Mouse (Mus musculus) MEL (cell line): ENCODE results near the gene Cat.

Experiments
- BHLHE40 ChIP-seq: IDR thresholded peaks from 2 replicates; pipeline ENCODE4 v1.6.1; 2012; ENCODE audit warnings: low read depth, mild to moderate bottlenecking, inconsistent platforms, low read length, improper control_type of control experiment, borderline replicate concordance
- CHD2 ChIP-seq: IDR thresholded peaks from 2 replicates; pipeline ENCODE4 v1.6.1; 2011; ENCODE audit warnings: low read length, improper control_type of control experiment
- CTCF ChIP-seq, 3 experiments: IDR thresholded peaks in 2 of 3; conservative IDR thresholded peaks in 1 of 3; 2 replicates each; pipeline ENCODE4 v1.5.1; 2011 to 2012; ENCODE audit warnings: low read length in 3 of 3, low read depth in 2 of 3, mild to moderate bottlenecking in 2 of 3, improper control_type of control experiment in 1 of 3, inconsistent platforms in 1 of 3, mixed read lengths in 1 of 3, moderate library complexity in 1 of 3; ENCODE audit not compliant: control insufficient read depth in 1 of 3, insufficient read depth in 1 of 3, poor library complexity in 1 of 3, severe bottlenecking in 1 of 3
- ELF1 ChIP-seq: IDR thresholded peaks from 2 replicates; pipeline ENCODE4 v1.6.1; 2014; ENCODE audit warnings: low read depth, mild to moderate bottlenecking, inconsistent platforms, low read length, improper control_type of control experiment, moderate library complexity
- EP300 ChIP-seq, 2 experiments: IDR thresholded peaks; 2 replicates each; pipeline ENCODE4 v1.6.1; 2011; ENCODE audit warnings: improper control_type of control experiment in 2 of 2, low read length in 2 of 2, low read depth in 1 of 2, mild to moderate bottlenecking in 1 of 2
- GATA1 ChIP-seq: IDR thresholded peaks from 2 replicates; pipeline ENCODE4 v1.6.1; 2011; ENCODE audit warnings: low read depth, low read length, improper control_type of control experiment
- HCFC1 ChIP-seq: IDR thresholded peaks from 2 replicates; pipeline ENCODE4 v1.6.1; 2012; ENCODE audit warnings: low read depth, mild to moderate bottlenecking, inconsistent platforms, low read length, improper control_type of control experiment, moderate library complexity
- MAZ ChIP-seq: IDR thresholded peaks from 2 replicates; pipeline ENCODE4 v1.6.1; 2012; ENCODE audit warnings: low read depth, mild to moderate bottlenecking, inconsistent platforms, low read length, improper control_type of control experiment
- NRF1 ChIP-seq: IDR thresholded peaks from 2 replicates; pipeline ENCODE4 v1.6.1; 2014; ENCODE audit warnings: low read depth, mild to moderate bottlenecking, inconsistent platforms, low read length, improper control_type of control experiment, moderate library complexity; ENCODE audit not compliant: poor library complexity, insufficient read depth, severe bottlenecking
- POLR2A ChIP-seq, 2 experiments: IDR thresholded peaks; 2 replicates each; pipeline ENCODE4 v1.6.1; 2011 to 2012; ENCODE audit warnings: low read length in 2 of 2, mild to moderate bottlenecking in 2 of 2, control low read depth in 1 of 2, improper control_type of control experiment in 1 of 2, low read depth in 1 of 2, moderate library complexity in 1 of 2; ENCODE audit not compliant: control insufficient read depth in 1 of 2, insufficient read depth in 1 of 2, poor library complexity in 1 of 2
- SMC3 ChIP-seq: IDR thresholded peaks from 2 replicates; pipeline ENCODE4 v1.6.1; 2011; ENCODE audit warnings: low read depth, low read length, improper control_type of control experiment
- UBTF ChIP-seq: IDR thresholded peaks from 2 replicates; pipeline ENCODE4 v1.6.1; 2012; ENCODE audit warnings: low read depth, mild to moderate bottlenecking, inconsistent platforms, low read length, improper control_type of control experiment, moderate library complexity, borderline replicate concordance; ENCODE audit not compliant: insufficient read depth
- ZNF384 ChIP-seq: IDR thresholded peaks from 2 replicates; pipeline ENCODE4 v1.6.1; 2012; ENCODE audit warnings: low read depth, mild to moderate bottlenecking, inconsistent platforms, low read length, improper control_type of control experiment

DNA sequence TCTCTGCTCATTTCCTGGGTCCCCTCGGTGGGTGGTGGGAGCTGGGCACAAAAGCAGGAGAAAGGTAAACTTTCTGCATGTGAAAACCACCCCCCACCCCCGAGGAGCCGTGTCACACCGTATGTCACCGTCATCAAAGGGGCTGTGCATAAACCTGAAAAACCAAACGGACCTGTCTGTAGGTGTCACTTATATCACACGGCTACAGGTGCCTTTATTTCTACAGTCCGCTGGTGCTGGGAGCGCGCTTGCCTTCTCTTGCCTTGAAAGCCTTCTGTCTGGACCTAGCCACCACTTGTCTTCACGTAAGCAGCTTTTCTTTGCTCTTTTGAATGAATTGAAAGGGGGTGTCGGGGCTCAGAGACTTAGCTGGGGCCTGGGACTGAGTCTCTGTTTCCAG lies 61.1 kb downstream of the Cat start:
- TF ChIP-seq POLR2A (IDR thresholded peaks at IDR 0.05; ENCODE audit: control insufficient read depth in 1 of 2, insufficient read depth in 1 of 2, low read depth in 1 of 2, low read length in 2 of 2, poor library complexity in 1 of 2): no peak
- no peak for TF ChIP-seq GATA1
- no peak for TF ChIP-seq CTCF (IDR thresholded peaks at IDR 0.05 in 2 of 3, conservative IDR thresholded peaks at IDR 0.05 in 1 of 3; ENCODE audit: control insufficient read depth in 1 of 3, insufficient read depth in 1 of 3, low read depth in 2 of 3, low read length in 3 of 3, poor library complexity in 1 of 3, severe bottlenecking in 1 of 3)
- no peak for TF ChIP-seq MAZ
- no peak for TF ChIP-seq NRF1
- TF ChIP-seq HCFC1: no peak
- no peak for TF ChIP-seq ELF1
- TF ChIP-seq BHLHE40: no peak
- no peak for TF ChIP-seq UBTF
- TF ChIP-seq EP300 (IDR thresholded peaks at IDR 0.05; ENCODE audit: low read depth in 1 of 2, low read length in 2 of 2): no peak
- no peak for TF ChIP-seq CHD2
- TF ChIP-seq SMC3: no peak
- no peak for TF ChIP-seq ZNF384
